Mouse (Mus musculus) T-helper 2 cell (primary cell): Measurements from ENCODE around the gene Rnf208.

Experiments
- in situ Hi-C: fragments of 300-600 bp; cut with MboI, MseI; formaldehyde crosslinking; loops from one replicate; pipeline ENCODE4 v1.15.1; 2025; ENCODE audit warnings: high pct_unique_total_duplicates

The Rnf208 gene

DNA sequence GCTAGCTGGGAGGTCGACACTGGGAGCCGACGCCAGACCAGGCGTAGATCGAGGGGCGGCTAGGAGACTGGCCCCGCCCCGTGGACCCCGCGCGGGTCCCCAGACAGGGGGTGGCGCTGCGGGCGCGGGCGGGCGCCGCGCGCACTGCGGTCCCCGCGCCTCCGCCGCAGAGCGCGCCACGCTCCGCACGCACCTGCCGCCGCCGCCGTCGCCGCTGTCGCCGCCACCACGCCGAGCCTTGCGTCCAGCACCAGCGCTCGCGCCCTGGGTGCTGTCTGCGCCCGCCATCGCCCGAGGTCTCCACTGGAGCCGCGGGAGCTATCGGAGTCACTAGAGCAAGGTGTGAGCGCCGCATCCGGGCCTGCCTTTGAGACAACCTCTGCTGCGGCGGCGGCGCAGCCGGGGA is at the start of gene Rnf208, which contains the start of gene Cysrt1:
Rnf208 (plus strand) TSS at position 155 of the 406 bp plus-strand sequence.
Cysrt1 (minus strand) TSS at position 352 of the 406 bp plus-strand sequence.
- in situ Hi-C loops, result no loop called here

DNA sequence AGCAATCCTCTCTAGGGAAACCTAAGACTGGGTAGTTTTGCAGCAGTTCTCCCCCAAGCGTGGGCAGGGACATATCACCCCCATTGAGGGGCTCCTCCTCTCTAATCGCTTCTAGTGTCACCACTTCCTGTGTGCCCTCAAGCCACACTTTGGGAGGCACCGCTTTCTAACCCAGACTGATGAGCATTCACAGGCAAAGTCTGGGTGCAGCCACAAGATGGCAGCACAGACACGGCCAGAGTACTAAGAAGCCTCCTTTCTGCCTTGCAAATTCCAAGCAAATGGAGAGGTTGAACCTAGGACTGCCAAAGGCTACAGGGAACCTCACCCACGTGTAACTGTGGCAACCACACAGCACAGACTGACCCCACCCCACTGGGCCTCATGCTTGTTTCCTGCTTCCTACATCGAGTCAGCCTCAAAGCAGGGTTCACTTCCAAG is 48.7 kb upstream of the Rnf208 start:
- in situ Hi-C loops, result loop anchor here (5.0 kb wide), 1 partner anchor 34 kb away; no protein-coding TSS in a partner anchor

DNA sequence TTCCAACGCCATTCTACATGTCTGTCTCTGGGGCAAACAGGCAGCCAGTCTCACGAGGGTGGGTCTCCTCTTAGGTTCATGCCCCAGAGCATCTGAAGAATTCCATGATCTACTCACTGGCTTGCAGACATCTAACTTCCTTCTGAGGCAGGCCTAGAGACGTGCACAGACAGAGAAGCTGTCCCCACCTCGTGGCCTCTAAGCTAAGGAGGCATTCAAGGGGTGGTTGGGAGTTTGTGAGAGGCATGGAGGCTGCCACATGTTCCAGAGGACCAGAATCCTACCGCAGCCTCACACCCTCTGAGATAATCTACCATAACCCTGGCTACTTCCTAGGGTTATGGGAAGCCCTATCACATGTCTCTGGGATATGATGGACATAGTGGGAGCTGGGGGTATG is 48.0 kb upstream of the Rnf208 start:
- in situ Hi-C loops, result loop anchor here (5.0 kb wide), 1 partner anchor 33 kb away; no protein-coding TSS in a partner anchor

DNA sequence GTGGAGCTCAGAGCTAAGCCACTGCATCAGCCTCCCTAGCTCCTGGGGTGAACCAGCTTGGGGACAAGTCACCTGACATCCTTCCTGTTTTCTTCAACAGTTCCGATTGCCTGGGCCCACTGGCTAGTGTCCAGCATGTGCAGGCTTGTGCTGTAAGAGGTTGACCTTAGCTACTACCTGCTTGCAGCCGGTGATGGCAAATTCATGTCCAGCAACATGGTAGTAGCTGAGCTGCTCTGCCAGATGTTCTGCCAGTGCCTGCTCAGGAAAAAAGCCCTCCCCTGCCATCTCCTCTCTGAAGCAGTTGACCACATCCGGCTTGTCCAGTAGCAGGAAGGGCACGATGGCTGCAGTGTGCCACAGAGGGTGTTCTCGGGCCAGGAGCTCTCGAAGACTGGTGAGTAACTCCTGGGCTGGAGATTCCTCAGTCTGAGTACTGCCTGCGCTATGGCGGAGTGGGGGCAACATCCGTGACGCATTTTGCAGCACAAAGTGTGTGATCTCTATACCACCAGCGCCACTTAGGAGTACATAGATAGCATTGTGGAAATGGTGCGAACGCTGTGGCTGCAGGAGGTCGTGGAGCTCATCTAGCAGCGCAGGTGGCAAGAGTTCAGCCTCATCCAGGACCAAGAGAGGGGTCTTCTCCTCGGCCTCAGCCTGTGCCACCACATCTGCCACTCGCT is 47.4 kb upstream of the Rnf208 start:
- in situ Hi-C loops, result loop anchor here (5.0 kb wide), 1 partner anchor 33 kb away; no protein-coding TSS in a partner anchor

DNA sequence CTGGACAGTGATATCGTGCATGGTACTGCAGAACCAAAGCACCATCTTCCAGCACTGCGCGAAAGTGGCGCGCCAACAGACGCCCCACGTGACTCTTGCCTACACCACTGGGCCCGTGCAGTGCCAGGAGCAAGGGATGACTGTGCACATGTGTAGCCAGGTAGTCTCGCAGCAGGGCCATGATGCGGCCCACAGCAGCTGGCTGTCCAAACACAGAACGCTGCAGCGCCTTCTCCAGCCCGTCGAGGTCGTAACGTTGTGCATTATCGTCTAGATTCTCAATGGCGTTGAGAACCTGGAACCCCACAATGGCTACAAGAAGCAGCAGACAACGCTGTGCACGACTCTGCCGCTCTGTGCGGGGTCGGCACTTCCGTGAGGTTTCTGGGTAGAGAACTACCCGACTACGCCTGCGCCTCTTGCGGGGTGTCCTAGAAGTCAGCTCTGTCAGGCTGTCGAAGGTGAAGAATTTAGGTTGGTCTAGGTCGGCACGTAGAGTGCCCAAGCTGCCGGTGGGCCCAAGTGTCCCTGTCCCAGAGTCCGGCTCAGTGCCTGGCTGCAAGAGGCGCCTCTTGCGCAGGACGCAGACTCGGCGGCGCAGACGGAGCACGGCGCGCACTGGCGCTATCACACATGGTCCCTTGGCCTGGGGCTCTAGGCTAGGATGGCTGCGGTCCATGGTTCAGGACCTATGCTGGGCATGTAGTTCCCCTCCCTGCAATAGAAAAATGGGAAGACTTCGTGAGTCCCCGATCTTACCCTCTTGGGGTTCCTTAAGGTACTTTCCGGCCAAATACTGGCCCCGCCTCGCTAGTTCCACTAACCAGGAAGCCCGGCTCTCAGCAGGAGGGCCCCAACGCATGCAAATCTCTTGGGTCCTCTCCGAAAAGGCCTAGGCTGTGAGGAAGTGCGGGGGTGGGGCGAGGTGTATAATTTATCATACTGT is 46.6 kb upstream of the Rnf208 start:
- in situ Hi-C loops, result no loop called here

DNA sequence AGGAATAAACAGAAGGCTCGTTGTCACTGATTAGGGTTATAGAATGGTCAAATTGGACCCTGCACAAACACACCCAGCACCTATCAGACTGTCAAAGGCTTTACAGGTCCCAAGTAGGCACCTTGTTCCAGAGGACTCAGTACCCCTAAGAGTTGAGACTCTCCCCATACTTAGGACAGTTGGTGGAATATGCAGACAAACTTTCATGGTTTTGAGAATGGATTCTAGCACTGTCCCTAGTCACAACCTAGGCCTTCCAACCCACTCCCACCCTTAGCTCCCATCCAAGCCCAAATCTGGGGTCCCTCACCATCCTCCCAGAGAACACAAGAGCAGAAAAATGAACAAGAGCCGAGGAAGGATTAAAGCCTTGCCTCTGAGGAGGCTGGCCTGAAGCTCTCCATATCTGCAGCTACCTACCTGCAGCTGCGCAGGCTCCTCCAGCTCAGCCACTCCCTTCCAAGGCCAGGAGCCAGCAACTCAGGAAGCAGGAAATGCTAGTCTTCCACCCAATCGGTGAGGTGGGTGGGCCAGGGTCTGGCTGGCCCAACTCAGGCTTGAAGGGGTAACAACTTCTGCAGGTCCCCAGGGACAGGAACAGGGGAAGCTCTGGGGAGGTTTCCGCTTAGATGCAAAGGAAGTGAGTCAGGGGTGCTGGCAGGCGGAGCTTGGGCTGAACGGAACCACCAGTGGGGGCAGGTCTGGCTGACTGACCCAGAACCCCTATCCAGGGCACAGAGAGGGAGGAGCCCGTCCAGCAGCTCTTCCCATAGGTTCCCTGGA is 45.7 kb upstream of the Rnf208 start, which contains the start of gene Tor4a:
Tor4a (minus strand) TSS at position 715 of the 783 bp plus-strand sequence.
- in situ Hi-C loops, result no loop called here

DNA sequence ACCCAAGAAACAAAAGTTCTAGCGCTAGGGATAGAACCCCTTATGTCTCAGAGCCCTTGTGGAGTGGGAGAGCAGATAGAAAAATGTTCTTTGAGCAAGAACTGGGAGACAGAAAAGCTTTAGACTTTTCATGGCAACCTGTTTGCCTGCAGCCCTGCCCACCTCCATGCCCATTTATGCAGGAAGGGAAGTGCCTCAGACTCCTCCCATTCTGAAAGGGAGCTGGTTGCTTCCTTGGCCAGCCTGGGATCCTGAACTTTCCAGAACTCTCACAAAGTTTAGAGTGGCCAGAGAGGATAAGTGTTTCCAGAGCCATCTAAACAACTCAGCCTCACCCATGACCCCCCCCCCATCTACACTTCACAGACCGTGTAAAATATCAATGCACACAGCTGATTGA is 44.9 kb upstream of the Rnf208 start:
- in situ Hi-C loops, result no loop called here

DNA sequence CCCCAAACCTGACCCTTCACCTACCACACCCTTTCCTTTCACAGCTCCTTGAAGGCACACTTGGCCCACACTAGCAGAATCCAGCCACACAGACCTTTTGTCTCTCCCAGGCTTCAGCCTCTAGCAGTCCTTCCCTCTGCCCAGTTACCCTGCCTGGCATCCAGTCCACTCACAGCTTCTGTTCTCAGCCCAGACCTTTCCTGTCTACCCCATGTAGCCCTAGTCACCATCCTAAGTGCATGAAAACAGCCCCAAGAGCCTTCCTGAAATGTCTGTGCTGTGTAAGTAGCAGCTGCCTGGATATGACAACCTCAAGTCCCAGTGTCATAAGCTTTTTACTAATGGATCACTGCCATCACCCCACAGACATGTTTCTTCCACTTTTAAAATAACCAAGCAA is 44.1 kb upstream of the Rnf208 start:
- in situ Hi-C loops, result no loop called here

DNA sequence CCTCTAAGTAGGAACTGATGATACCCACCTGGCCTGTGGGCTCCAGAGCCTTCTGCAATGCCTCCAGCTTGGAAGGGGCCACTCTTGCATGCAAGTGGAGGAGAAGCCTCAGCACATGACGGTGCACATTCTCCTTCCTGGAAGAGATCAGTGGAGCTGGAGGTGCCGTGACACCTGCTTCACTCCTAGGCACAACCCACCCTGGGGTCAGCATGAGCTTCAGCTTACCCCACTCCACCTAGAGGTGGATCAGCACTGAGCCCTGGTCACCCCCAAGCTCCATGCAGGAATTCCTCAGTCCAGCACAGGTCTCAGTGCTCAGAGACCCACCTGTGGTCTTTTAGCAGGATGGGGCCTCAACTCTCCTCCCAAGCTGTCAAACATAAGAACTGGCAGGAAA is 41.4 kb upstream of the Rnf208 start:
- in situ Hi-C loops, result no loop called here

DNA sequence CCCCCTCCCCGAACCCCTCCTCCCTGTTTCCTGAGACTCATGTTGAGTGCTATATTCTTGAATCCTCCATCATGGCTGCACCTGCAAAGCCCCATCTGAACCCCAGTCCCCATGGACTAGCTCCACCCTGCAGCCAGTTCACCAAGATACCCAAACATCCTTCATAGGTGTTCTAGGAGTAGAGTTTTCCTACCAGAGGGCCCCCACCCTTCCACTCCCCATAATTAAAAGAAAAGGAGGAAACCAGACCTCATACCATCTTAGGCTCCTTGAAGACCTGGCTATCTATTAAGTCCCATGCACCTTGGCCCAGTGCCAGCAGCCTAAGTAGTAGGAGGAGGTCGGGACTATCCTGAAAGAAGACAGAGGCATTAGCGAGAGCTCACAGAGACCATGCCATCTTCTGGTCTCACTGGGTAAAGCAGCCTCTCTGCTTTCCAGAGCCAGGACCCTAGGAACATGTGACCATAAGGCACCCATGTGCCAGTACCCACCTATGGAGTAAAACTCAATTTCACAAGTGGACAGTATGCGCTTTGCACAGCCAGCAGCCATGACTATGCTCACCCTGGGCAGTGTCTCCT is 38.3 kb upstream of the Rnf208 start:
- in situ Hi-C loops, result no loop called here

DNA sequence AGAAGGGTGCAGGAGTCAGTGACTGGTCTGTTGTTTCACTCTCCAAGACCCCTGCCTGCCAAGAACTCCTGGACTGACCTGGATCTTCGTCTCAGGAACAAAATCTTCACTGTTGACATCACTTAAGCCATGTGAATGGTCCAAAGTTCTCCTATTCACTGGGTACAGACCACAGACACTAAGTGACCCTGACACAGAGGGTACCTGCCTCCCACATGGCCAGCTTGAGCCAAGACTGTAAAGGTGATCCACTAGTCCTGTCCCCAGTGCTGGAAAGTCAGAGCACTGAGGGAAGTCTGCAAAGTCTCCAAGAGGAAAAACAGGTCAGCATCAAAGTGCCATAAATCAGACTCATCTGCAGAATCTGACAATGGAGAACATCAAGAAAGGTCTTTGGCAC is 34.5 kb upstream of the Rnf208 start:
- in situ Hi-C loops, result no loop called here

DNA sequence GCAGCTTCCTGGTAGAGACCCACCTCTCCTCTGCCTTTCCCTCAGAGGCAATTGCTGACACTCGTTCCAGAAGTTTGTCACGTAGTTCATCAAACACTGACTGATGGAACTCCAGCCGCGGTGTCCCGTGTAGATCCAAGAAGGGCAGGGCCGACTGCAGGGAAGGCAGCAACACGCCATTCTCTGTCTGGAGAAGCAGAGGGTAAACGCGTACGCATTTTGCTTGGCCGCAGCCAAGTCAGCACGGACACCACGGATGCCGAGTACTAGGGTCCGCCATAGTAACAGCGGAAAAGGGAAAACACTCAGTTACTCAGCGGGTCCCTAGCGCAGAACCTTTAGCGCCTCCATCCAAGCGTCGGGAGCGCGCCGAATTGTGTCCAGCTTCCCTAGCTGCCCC is 31.4 kb upstream of the Rnf208 start:
- in situ Hi-C loops, result no loop called here

DNA sequence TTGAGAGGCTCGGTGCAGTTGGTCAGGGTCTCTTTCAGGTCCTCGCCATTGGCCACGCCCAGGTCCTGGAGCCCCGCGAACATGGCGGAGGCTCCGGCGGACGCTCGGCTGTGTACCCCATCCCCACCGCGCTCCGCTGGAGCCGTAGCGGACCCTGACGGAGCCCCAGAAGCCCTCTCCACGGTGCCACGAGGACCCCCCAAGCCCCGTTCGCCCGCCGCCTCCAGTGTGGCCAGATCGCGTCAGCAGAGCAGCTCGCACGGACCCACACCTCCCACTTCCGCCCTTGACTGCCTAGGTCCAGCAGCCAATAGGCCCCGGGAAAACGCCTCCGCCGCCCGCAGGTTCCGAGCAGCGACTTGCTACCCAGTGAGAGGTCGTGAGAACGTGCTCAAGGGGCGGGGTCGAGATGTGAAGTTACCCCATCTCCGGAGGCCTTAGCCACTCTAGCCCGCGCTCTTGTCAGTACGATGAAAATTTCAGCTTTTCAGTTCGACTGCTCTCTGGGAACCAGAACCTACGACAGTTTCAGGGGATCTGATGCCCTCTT is 30.9 kb upstream of the Rnf208 start, which contains the start of gene Nelfb:
Nelfb (minus strand) TSS at position 369 of the 550 bp plus-strand sequence.
- in situ Hi-C loops, result no loop called here

DNA sequence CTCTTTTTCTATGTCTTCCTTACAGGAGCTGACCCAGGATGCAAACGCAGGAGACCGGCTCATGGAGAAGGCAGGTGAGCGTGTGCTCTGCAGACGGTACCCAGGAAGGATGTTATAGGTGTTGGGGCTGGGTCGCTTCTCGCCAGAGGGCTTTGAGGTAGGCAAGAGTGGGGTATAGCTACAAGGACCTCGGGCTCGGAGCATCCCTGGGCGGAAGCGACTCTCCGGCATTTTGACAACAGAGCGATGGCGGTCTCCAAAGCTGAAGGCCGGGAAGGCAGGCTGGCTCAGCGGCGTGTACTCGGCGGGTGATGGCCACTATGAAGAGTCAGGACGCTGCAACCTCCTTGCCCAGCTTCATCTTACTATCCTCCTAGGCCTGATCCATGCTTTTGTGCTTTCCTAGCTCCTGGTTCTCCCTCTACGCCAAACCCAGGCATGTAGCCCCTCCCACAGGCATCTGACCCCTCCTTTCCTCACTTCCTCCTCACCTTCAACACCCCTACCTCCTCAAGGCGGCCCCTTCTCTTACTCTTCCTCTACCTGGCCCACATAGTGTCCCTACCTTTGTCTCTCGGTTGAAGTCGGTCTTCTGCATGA is 28.7 kb upstream of the Rnf208 start:
- in situ Hi-C loops, result no loop called here

DNA sequence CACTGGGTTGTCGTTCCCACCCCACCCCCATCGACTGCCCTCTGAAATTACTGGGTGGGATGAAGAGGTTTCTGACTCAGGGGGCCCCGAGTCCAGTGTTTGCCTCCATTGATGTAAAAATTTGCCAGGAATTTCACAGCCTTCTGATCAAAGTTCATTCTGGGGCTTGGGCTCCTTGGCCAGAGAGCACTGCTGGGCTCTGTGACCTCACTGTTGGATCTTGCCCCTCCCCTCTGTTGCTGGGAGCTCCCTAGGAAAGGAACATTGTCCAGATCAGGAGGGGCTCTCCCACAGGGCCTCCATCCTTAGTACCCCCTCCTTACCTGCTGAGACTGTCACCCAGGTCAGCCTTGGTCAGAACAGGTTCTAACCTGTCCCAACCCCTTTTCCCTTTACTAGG is 27.6 kb upstream of the Rnf208 start, which contains the start of gene Stpg3:
Stpg3 (minus strand) TSS at position 194 of the 400 bp plus-strand sequence.
- in situ Hi-C loops, result no loop called here

DNA sequence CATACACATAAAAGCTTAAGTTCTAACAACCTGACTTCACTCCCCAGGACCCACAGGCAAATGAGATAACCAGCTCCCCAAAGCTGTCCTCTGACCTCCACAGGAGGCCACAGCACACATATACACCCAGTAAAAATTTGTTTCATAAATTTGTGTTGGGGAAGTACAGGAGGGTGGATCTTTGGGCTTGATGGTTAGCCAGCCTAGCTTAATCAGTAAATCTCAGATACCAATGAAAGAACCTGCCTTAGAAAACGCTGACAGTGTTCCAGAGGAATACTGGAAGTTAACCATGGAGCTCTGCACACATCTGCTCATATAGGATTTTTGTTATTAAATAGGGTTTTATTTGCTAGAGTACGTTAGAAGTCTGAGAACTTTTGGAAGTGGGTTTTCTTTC is 24.4 kb upstream of the Rnf208 start:
- in situ Hi-C loops, result no loop called here

DNA sequence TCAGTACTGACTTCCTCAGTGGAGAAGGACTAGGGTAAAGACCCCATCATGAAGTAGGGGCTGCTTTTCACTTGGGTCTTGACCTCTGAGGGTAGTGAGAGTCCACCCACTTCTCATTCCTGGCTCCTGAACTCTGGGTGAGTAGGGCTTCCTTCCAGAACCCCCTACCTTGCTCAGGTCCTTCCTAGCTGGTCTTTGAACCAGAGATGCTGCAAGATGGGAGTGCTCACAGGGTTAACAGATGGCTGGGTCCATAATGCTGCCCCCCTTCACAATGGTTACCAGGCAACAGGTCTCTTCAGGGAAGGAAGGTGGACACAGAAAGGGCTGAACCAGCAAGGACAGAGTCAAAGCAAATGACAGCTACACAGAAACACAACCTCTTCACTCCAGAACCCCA is 23.6 kb upstream of the Rnf208 start, which contains the start of gene Fam166a:
Fam166a (plus strand) TSS at position 301 of the 400 bp plus-strand sequence.
- in situ Hi-C loops, result no loop called here

DNA sequence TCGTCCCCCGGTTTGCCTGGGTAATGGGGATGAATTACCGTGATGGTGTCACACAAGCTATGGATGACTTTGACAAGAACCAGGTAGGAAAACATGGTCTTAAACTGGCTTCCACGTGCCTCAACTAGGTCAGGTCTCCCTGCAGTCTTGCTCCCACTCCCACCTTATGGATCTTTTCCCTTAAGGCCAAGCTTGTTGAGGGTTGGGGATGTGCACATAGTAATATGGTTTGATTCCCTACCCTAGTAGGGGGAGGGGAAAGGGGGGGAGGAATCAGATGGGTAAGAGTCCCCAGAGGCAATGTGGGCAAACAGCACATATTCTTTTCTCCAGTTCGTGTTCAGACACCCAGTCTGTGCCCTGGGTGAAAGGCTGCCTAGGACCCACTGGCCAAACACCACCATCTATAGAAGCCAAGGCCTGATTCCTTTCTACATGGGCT is 20.7 kb upstream of the Rnf208 start:
- in situ Hi-C loops, result no loop called here

DNA sequence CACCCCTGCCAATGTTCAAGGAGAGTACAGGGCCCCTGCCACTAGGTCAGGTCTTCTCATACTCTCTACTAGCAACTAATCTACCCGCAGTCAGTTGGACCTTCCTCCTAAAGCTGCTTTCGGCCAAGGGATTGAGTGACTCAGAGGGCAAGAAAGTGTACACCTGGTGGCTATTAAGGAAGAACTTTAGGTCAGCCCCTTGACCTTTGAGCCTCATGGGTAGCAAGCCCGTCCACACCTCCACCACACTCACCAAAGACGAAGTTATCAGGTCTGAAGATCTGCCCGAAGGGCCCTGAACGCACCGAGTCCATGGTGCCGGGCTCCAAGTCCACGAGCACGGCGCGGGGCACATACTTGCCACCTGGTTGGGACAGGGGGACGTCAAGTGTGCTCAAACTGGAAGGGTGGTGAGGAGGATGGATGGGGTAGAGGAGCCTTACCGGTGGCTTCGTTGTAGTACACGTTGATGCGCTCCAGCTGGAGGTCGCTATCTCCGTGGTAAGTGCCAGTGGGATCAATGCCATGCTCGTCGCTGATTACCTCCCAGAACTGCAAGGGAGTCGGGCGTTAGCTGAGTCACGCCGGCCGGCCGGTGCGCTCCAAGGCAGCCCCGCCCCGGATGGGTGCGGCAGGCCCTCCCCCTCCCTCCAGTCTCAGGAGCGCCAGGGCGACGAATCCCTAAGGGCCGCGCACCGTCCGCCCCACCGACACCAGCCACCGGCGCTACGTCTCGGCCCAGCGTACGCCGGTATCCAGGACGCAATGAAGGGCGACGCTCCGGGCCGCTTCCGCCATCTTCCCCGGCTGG is 18.2 kb upstream of the Rnf208 start:
- in situ Hi-C loops, result no loop called here

DNA sequence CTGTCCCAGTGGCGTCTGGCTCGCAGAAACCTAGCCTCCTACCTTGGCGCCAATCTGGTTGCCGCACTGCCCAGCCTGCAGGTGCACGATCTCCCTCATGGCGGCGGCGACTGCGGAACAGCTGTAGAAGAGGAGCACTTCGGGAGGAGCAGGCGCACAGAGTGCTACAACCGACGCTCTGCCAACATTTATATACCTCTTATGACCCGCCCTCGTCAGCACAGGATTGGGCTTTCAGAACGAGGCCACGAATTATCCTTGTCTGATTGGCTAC is 17.6 kb upstream of the Rnf208 start, which contains the start of gene Tubb4b:
Tubb4b (minus strand) TSS at position 211 of the 274 bp plus-strand sequence.
- in situ Hi-C loops, result no loop called here
